Mouse (Mus musculus) liver, postnatal 0 days (tissue): ENCODE data around the gene Setd1b.

Experiments
- CTCF ChIP-seq: sonication (generic); IDR thresholded peaks from 2 replicates; pipeline ENCODE4 v1.5.1; 2016; ENCODE audit warnings: antibody characterized with exemption, low read depth
- EP300 ChIP-seq: IDR thresholded peaks from 2 replicates; pipeline ENCODE4 v1.6.1; 2016; ENCODE audit warnings: antibody characterized with exemption, low read depth, mild to moderate bottlenecking

DNA sequence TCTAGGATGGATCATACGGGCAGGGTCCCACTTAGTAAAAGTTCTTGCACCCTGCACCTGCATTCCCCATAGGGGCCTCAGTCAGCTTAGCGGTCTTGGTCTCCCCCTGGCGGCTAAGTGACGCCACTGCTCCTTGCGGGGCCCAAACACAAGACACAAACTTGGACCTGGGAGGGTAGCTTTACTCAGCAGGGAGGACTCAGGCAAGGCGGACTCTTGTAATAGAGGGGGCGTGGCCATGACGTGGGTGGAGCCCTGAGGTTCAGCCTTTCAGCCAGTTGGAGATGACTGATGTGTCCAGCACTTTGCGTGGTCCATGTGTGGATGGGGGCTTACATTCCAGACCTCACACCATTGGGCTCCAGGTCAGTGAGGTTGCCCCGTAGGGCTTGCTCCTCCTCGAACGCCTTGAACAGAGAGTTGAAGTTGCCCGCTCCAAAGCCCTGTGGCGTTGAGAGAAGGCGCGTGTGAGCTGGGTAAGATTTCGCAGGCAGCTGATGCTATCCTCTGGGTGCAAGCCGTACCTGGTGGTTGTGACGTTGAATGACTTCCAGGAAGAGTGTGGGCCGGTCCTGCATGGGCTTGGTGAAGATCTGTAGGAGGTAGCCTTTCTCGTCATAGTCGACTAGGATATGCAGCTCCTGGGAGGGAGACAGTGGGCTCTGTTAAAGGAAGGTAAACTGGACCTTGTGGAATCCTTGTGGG lies 29.8 kb downstream of the Setd1b start:
- peak; percentile 99 for TF ChIP-seq CTCF
- TF ChIP-seq EP300: no peak
